Mouse (Mus musculus) heart, postnatal 0 days (tissue): Measurements from ENCODE around the gene Esrrg.

Experiments
- CTCF ChIP-seq: IDR thresholded peaks from 2 replicates; pipeline ENCODE4 v1.5.1; 2016; ENCODE audit warnings: antibody characterized with exemption, control low read depth, low read depth
- EP300 ChIP-seq: IDR thresholded peaks from 2 replicates; pipeline ENCODE4 v1.6.1; 2016; ENCODE audit warnings: antibody characterized with exemption, low read depth

DNA sequence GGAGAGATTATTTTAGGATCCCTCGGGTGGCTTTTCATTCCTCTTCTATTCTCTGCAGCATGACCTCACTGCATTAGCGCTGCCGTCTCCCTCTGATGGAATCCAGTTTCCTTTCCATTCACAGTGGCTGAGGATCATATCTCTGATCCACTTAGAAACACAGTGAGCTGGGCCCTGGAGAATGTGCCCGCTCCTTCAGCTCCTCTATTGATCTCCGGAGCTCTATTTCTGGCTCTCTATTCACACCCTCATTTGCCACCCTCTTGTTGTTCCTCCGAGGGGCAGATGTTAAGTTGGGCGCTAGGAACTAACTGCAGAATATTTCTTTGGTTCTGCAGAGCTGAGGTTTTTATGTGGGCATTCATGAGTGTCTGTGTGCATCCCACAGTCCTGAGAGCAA is 228.3 kb downstream of the Esrrg start:
- TF ChIP-seq CTCF (no peak), EP300 (no peak)
